Mouse (Mus musculus) cerebellum, postnatal 25 days (tissue): Measurements from ENCODE around the gene Tmem218.

Experiments used
- DNase-seq, 2 experiments: peaks; one replicate each; pipeline ENCODE4 v3.0.0; 2021; ENCODE audit warnings: mixed read lengths in 2 of 2

The Tmem218 gene

DNA sequence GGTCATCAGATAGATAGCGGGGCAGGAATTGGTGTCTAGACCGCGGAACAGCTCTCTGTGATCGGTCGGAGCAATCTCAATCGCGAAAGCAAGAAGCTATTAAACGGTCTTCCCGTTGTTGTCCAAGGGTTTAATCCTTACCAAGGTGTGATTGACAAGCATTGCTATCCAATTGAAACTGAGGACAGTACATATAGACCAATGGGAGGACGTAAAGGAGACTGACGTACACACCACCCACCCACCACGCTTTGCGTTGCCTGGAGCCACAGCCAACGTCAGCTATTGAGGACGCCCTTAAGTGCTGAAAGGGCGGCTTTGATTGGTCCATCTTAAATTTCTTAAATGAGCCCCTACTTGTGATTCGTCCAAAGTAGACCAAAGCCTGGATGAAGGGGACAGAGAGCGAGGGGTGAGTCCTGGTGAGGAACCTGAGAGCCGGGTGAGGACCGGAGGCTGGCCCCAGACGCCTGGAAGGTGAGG lies at the start of gene Tmem218:
Gene Tmem218, plus strand, starts transcription at position 295 of the 483 bp plus-strand sequence.
- DNase-seq, result peak; percentile 90 to 92

DNA sequence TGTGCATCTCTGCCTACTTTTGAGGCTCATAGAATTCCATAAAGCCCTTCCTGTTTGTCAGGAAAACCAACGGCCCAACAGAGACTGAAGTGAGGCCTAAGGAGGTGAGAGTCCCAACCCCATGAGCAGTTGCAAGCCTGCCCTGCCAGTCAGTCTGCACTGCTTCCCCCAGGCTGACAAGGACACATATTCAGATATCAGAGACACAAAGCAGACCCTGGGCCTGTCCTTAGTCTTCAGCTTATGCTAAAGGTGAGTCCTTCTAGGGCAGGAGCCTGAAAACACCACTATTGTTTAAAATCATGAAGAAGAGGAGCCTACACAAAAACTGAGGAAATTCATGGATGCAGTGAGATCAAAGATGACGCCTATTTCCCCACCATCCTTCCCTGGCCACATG lies 47.3 kb upstream of the Tmem218 start:
- DNase-seq, result no peak

DNA sequence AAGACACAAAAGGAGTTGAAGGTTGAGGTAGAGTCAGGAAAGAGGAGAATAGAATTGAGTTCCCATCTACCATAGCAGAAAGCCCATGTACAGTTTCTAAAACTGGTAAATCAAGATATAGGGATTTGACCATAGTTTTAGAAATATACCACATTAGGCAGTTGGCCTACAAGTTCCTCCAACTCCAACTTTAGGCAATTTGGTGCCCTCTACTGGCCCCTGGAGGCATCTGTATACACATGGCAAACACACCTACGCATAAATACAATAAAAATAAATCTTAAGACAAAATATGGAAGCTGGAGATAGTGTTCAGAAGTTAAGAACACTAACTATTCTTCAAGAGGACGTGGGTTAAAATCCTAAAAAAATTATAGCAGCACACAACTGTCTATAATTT lies 41.1 kb upstream of the Tmem218 start:
- DNase-seq, result no peak

DNA sequence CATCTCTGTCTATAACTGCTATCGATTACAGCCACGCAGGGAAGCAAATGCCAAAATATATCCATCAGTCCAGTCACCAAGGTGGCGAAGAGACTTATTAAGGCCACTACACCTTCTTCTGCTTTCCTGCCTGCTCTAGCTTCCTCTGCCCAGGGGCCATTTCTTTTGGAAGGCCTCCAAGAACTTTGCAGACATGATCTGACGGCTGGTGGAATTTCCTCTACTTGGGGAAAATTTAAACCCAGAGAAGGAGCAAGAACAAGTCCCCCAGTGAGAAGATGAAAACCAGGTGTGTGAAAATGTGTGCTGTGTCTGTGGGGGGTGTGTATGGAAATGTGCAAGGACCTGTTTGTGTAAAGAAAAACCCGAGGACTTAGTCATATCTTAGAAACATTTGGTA lies 34.6 kb upstream of the Tmem218 start:
- DNase-seq, result peak in 1 of 2 experiments; percentile 41

DNA sequence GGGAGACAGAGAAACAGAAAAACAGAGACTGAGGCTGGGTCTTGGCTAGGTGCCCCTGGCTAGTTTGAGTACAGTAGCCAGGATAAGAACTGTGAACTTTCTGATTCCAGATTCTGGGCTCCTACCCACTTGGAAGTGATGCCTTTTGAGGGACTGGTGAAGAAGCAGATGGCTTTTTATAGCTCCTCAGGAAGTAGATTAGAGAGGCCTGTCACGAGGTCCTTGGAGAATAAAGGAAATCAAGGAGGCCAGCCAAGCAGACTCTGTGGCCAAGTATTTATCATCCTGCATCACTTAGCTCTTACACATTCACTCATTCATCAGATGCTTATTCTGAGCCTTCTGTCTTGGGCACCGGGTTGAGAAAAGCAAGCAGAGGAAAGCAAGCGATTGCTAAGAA lies 32.0 kb upstream of the Tmem218 start:
- DNase-seq, result peak in 1 of 2 experiments; percentile 11

DNA sequence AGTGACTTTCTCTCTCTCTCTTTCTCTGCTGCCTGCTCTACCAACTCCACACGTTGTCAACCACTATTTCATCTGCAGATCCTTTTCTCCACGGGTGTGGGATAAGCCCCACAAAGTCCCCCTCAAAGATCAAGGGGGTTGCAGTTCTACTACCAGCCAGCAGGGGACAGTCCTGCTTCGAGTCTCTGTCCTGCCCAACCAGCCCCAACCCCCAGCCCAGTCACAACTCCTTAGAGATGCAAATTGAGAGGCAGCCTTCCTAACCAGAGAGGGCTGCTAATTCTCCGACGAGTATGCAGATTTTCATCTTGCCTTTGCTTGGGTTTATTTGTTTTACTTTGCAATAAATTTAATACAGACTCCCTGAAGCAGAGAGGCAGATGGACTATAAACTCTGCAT lies 30.9 kb upstream of the Tmem218 start:
- peak; percentile 44 to 68 for DNase-seq

DNA sequence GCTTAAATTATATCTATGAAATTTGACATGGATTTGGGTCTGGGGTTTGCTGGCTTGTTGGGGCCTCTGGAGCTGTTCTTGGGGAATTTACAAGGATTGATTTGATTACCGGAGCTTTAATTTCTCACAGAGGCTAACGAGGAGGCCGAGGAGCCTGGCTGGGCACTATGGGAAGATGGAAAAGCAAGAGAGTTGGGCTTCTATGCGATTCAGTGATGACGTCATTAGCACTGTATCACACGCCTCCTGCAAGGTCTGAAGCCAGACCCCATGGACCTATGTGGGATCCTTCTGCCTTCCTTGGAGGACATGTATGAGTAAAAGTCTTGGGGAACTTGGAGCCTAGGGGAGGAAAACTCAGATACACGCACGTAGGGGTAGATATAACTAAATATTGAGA lies 30.5 kb upstream of the Tmem218 start:
- no peak for DNase-seq

DNA sequence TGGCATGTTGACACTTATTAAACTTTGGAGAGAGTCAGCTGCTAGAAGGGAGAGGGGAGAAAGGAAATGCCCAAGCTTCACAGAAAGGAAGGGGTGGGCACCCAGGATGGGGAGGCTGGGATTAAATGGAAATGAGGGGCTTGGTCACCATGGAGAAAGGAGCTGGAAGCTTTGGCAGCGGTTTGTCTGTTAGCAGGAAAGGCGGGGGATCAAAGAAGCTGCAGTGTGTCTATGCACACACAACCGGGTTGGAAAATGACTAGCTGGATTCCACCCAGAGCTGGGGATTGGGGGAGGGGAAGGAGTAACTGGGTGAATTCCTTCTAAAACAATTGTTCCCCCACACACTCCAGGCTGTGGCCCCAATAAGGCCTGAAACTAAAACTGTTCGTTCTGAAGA lies 29.1 kb upstream of the Tmem218 start:
- no peak for DNase-seq

DNA sequence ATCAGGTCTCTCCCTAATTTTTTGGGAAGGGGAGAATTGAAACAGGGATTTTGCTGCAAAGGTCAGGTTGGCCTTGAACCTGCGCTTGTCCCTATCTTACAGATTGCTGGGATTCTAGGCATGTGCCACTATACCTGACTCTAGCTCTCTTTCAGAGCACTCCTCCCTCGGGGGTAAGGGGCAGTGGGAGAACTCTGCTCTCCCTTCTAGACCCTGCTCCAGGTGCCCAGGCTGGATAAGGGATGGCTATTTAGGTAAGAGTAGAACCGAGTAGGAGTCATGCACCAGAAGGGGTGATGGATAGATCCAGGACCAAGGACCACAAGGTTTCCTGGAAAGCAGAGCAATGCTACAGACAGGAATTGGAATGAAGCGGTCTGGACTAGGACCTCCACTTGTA lies 28.4 kb upstream of the Tmem218 start:
- DNase-seq, result no peak

DNA sequence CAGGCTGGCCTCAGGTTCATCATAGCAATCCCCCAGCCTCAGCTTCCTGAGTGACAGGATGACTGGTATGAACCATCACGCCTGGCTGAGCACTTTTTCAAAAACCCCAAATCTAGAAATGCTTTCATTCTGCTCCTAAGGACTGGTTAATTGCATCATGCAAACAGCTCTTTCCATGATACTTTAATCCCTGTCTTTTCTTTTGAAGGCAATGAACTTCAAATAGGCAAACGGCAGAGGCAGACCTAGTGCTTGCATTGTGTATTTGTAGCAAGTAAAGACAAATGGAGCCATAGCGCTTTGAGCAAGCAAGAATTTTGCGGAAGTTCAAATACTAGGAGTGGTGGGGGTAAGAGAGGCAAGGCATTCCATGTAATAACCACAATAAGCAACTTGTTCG lies 26.4 kb upstream of the Tmem218 start:
- DNase-seq, result no peak

DNA sequence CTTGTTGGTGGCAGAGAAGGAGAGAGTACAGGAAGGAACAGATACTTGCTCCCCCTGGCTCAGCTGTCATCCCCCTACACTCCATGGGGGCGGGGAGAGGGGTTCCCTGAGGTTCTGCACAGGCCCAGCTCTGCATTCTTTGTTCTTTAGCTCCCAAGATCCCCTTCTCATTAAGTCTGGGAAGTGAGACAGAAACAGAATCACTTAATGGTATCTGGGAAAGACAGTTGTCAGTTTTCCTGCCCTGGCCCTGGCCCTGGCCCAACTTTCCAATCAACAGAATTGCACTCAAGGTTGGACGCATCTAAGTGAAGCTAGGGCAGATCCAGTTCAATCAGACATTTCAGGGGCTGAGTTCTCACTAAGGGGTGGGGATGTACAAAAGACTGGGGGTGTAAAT lies 24.8 kb upstream of the Tmem218 start:
- no peak for DNase-seq

DNA sequence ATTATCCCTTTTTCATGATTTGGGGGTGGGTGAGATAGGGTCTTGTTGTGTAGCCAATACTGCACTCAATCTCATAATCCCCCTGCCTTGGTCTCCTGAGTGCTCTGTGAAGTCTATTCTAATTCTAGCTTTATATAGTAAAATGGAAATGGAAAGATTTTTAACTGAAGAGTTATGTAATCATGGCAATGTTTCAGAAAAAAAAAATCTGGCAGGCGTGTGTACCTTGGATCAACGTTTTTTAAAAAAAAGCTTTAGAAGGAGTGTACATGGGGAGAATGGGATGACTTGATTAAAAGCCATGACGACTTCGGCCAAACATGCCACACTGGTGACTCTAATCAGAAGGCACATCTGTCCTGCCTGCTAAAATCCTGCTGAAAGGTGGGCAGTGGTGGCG lies 20.6 kb upstream of the Tmem218 start:
- DNase-seq, result no peak

DNA sequence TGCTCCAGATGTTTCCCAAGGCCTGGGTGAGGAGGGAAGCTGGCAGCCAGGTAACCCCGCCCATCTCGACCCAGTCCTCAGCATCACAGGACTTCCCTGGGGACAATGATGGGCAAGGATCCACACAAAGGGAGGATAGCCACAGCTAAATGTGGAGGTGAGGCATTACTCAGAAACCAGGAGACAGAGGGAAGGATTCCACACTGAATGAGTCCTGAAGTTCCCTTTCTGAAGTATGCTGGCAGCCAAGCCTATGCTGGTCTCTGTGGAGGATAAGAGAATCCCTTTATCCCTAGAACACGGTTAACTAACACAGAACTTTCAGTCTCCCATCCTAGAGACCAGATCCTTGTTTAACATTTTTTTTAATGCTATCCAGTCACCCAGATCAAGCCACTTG lies 20.0 kb upstream of the Tmem218 start:
- DNase-seq, result no peak

DNA sequence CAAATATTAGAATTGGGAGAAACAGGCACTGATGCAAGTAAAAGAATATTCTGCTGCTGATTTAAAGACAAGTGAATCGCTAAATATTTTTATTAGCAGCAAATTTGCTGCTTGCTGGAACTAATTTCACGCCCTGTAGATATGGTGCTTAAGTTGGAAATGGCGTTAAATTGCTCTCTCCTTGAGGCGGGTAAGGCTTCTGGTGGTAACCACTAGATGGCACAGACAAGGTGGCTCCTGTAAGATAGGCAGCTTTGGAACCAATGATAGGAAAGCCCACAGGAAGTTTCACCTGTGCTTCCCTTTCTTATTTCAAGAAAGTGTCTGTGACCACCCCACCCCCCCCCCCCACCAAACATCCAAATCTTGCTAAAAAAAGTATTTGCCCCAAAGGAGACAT lies 11.0 kb upstream of the Tmem218 start:
- DNase-seq, result no peak

DNA sequence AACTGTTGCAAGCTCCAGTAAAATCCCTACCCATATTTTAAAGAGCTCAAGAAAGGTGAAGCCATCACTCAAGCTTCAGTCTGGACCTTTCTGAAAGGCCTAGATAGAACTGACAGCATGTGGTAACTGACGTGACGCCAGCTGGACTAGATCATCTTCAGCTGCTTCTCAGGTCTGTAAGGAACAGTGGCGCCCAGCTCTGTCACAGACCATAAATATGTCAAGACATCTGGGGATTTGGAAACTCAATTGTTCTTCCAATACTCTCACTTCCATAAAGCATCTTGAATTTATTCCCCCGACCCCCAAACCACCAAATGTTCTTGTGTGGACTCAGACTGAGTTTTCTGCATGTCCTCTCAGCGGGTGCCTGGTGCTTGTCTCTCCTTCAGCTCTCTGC lies 7.6 kb upstream of the Tmem218 start:
- DNase-seq, result no peak

DNA sequence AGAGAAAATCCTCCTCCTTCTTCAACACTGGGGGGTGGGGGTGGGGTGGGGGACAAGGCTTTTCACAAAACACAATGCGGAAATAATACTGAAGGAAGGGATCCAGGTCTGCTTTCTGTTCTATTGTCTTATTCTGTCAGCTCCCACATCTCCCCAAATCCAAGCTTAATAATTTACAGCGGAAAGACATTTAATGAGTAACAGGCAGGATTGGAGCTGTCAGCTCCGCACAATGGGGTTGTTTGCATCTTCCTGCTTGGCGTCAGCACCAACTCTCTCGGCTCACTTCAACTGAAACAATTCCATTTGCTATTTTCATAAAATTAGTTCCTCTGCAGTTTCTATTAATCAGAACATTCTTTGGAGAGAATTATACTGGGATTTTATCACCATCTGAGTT lies 4.1 kb upstream of the Tmem218 start:
- no peak for DNase-seq

DNA sequence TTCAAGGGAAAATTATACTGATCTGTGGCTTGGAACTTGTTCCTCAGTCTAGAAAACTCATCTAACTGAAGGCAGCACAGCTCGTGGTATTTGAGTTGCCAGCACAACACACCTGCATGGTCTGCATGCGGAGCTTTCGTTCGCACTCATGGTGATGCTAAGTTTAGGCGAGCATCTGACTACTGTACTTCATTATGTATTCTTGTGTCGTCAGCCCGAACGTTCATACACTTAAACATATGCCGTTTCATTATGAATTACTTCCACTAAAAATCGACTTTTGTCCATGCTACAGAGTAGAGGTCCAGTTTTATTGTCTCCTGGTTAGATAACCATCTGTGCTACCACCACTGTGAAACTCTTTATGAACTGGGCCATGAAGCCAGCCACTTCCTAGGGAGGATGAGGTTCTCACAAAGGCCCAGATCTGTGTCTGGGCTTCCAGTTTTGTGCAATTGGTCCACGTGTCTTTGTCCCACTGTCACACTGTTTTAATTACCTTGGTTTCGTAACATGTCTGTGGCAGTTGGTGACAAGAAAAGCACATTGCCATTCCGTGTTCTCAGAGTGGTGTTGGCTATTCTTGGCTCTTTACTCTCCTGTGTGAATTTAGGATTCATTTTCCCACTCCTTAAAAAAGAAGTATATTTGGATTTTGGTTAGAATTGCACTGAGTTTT lies 5.2 kb downstream of the Tmem218 start:
- DNase-seq, result no peak

DNA sequence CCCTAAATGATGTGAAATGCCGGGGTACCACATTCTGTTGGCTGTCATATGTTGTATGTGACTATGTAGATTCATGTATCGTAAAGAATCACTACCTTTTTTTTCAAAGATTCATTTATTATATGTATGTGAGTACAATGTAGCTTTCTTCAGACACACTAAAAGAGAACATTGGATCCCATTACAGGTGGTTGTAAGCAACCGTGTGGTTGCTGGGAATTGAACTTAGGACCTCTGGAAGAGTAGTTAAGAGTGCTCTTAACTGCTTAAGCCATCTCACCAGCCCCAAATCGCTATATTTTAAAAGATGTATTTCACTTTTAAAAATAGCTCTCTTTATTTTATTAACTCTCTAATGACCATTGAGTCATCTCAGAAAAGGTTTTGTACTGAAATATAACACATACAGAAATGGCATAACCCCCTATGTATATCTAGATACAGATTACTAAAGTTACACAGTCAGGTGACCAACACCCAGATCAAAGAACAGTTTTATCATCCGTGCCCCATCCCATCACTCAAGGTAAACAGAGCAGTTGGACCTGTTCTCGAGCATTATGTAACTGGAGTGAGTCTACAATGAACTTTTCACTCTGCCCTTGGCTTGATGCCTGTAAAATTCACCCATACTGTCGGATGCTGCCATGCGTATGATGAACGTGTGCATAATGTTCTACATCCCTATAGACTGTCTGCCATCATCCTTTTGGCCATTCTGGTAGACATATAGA lies 6.5 kb downstream of the Tmem218 start:
- DNase-seq, result no peak

DNA sequence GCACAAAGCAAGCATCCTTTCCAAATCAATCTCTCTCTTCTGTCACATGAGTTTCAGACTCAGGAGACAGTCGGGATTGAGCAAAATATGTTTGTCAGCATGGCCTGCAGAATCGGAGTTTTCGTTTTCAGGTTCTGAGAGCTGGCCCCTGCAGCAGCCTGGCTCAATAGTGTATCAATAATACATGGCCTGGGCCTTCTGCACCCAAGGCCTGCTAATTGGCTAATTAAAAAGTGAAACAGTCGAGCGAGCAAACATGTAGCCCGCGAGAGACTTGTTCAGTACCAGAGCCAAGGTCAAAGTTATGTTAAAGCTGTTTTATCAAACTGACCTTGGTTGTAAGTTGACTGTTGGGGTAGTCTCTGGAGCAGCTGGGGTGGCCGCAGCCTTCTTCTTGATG lies 12.7 kb downstream of the Tmem218 start:
- no peak for DNase-seq

DNA sequence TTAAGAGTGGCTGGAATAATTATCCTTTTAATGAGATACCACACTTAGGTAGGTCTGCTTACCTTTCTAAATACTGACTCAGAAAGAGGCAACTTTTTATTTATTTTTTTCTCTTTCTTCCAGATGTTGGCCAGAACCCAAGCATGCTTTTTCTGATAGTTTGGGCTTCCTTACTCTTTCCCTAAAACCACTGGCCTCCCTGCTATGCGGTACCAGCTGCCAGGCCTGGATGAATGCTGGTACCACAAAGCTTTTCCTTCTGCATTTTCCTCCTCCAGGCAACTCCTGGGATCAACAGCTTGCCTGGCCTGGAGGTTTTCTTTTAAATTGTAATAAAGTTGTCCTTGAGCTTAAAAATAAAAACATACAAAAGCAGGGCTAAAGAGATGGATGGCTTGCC lies 17.6 kb downstream of the Tmem218 start:
- no peak for DNase-seq

DNA sequence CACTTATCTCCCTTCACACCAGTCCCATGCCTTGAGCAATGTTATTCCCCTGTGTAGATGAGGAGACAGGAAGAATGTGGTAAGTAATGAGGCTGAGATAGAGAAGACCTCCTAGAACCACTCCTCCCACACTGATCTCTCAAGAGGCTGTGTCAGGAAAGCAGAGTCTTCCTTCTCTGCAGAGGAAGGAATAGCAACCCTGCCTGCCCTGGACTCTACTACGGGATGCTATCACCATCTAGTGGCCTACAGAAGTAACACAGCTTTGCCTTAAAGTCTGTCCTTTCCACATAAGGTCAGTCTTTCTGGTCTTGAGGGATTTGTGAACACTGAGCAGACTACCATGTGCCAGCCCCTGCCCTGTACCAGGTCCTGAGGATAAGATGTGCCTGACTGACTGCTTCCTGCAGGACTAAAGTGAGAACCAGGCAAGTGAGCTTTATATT lies 21.9 kb downstream of the Tmem218 start:
- DNase-seq, result peak; percentile 59 to 79

DNA sequence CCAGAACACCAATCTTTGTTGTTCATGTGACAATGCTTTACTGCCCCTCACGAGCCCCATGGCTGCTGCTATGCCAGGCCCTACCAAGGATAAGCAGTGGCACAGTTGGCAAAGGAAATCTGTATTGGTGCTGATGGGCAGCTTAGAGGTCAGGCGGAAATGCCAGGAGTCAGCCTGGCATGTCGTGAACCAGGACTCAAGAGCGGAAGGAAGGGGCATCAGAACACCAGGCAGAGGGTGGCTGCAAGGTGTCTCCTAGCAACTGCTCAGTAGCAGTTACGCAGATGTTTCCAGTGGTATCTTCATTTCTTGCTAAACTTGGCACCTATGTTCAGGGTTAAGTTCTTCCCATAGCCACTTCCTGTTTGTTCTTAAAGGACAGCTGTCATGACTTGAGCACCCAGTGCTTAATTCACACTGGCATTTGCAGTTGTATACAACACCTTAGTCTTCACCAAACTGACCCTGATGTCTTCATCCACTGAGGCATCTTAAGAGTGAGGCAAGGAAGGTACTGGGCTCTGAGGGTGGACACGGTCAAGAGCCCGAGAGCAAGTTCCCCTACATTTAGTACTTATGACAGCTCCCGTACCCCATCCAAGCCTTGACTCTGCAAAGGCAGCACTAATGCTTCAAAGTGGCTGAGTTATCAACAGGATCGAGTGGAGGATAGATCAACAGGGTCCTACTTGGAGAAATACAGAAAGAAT lies 22.6 kb downstream of the Tmem218 start:
- no peak for DNase-seq
